Mouse (Mus musculus) liver, adult 2 months (tissue): ENCODE measurements at regions not wholly inside any gene's neighbourhood (a gene's known extent, or its start where the extent isn't known, plus 50 kb on each side); places are given as distances from the start of the nearest gene placed in this dataset.

Experiments
- DNase-seq: peaks from one replicate; pipeline ENCODE4 v3.0.0-alpha.2; 2011; ENCODE audit warnings: low read depth, low spot score; ENCODE audit errors: extremely low read depth
- H3K27ac ChIP-seq: fragments of 200-500 bp; replicated peaks from 2 replicates; pipeline ENCODE4 v1.5.1; 2012; ENCODE audit warnings: low read depth, mild to moderate bottlenecking, control low read depth, inconsistent platforms, low read length; ENCODE audit not compliant: insufficient read depth
- H3K27me3 ChIP-seq: fragments of 200-500 bp; 2 replicates; pipeline ENCODE4 v1.6.1; 2012; ENCODE audit warnings: mild to moderate bottlenecking, moderate library complexity, low read length, inconsistent platforms; ENCODE audit not compliant: control insufficient read depth, insufficient read depth
- H3K36me3 ChIP-seq: fragments of 200-500 bp; 2 replicates; pipeline ENCODE4 v1.6.1; 2012; ENCODE audit warnings: low read length, inconsistent platforms; ENCODE audit not compliant: control insufficient read depth, insufficient read depth
- H3K4me1 ChIP-seq: fragments of 200-500 bp; 2 replicates; pipeline ENCODE4 v1.6.1; 2011; ENCODE audit warnings: low read length; ENCODE audit not compliant: control insufficient read depth, insufficient read depth
- H3K4me3 ChIP-seq: fragments of 200-500 bp; 2 replicates; pipeline ENCODE4 v1.5.1; 2011; ENCODE audit warnings: low read depth, mild to moderate bottlenecking, control low read depth, low read length, moderate library complexity; ENCODE audit not compliant: insufficient read depth
- H3K79me2 ChIP-seq: fragments of 200-500 bp; 2 replicates; pipeline ENCODE4 v1.6.1; 2012; ENCODE audit warnings: inconsistent platforms, mild to moderate bottlenecking, low read length, moderate library complexity; ENCODE audit not compliant: control insufficient read depth, insufficient read depth
- H3K9ac ChIP-seq: fragments of 200-500 bp; 2 replicates; pipeline ENCODE4 v1.6.1; 2012; ENCODE audit warnings: low read depth, mild to moderate bottlenecking, control low read depth, inconsistent platforms, low read length
- CTCF ChIP-seq: fragments of 200-500 bp; IDR thresholded peaks from 2 replicates; pipeline ENCODE4 v1.5.1; 2011; ENCODE audit warnings: low read depth, low read length, control low read depth
- POLR2A ChIP-seq: fragments of 200-500 bp; IDR thresholded peaks from 2 replicates; pipeline ENCODE4 v1.6.1; 2011; ENCODE audit warnings: low read length, control low read depth; ENCODE audit not compliant: insufficient read depth; ENCODE audit errors: extremely low read depth
- WGBS: fragments of 180-500 bp; shearing (Covaris S2); methylation state at CpG from one replicate; pipeline ENCODE4 v1.1.7; 2018; 5-methylcytosine and 5-hydroxymethylcytosine counted together

GRCm38 (mm10) chr17:4461541-4461940 is 532.6 kb upstream of the Arid1b start:
- no peak overlapping the region for H3K9ac ChIP-seq
- TF ChIP-seq POLR2A (no peak), CTCF (no peak)
- no peak overlapping the region for H3K27ac ChIP-seq
- H3K36me3 ChIP-seq: no peaks in the 10 kb centered on the region
- no peaks in the 10 kb centered on the region for H3K79me2 ChIP-seq
- H3K4me1 ChIP-seq: no peaks in the 10 kb centered on the region
- WGBS: 86% methylated on average over 2 of the region's 2 CpGs
- H3K4me3 ChIP-seq: no peak overlapping the region
- DNase-seq: no peak
- no peaks in the 10 kb centered on the region for H3K27me3 ChIP-seq

GRCm38 (mm10) chr17:4464286-4464880 is 529.7 kb upstream of the Arid1b start:
- no peaks in the 10 kb centered on the region for H3K36me3 ChIP-seq
- H3K4me3 ChIP-seq: no peak overlapping the region
- no peak overlapping the region for H3K9ac ChIP-seq
- H3K4me1 ChIP-seq: no peaks in the 10 kb centered on the region
- H3K27me3 ChIP-seq: no peaks in the 10 kb centered on the region
- 62% methylated on average over 2 of the region's 2 CpGs for WGBS
- no peak for DNase-seq
- TF ChIP-seq POLR2A (no peak), CTCF (no peak)
- H3K79me2 ChIP-seq: no peaks in the 10 kb centered on the region
- no peak overlapping the region for H3K27ac ChIP-seq

GRCm38 (mm10) chr17:4465741-4466140 is 528.4 kb upstream of the Arid1b start:
- 79% methylated on average over 6 of the region's 6 CpGs for WGBS
- Histone ChIP-seq H3K4me3 (no peak overlapping the region), H3K4me1 (no peaks in the 10 kb centered on the region), H3K27ac (no peak overlapping the region), H3K79me2 (no peaks in the 10 kb centered on the region), H3K27me3 (no peaks in the 10 kb centered on the region), H3K9ac (no peak overlapping the region), H3K36me3 (no peaks in the 10 kb centered on the region)
- TF ChIP-seq POLR2A (no peak), CTCF (no peak)
- no peak for DNase-seq

- Histone ChIP-seq H3K4me1 (no peaks in the 10 kb centered on the region), H3K9ac (no peak overlapping the region), H3K4me3 (no peak overlapping the region), H3K36me3 (no peaks in the 10 kb centered on the region), H3K27ac (no peak overlapping the region), H3K27me3 (no peaks in the 10 kb centered on the region), H3K79me2 (no peaks in the 10 kb centered on the region)
- DNase-seq: no peak
- 85% methylated on average over 5 of the region's 5 CpGs for WGBS
- TF ChIP-seq CTCF: no peak
- no peak for TF ChIP-seq POLR2A
Observed at GRCm38 (mm10) chr17:4472412-4472811, 521.7 kb upstream of the Arid1b start.

- H3K9ac ChIP-seq: no peak overlapping the region
Observed at GRCm38 (mm10) chr17:4474350-4474749, 519.8 kb upstream of the Arid1b start.

GRCm38 (mm10) chr17:4475665-4476064 is 518.5 kb upstream of the Arid1b start:
- no peaks in the 10 kb centered on the region for H3K79me2 ChIP-seq
- H3K4me3 ChIP-seq: no peak overlapping the region
- no peaks in the 10 kb centered on the region for H3K36me3 ChIP-seq
- no peaks in the 10 kb centered on the region for H3K4me1 ChIP-seq
- 91% methylated on average over 3 of the region's 3 CpGs for WGBS
- no peak for DNase-seq
- H3K9ac ChIP-seq: no peak overlapping the region
- H3K27me3 ChIP-seq: no peaks in the 10 kb centered on the region
- no peak overlapping the region for H3K27ac ChIP-seq
- TF ChIP-seq CTCF (no peak), POLR2A (no peak)

More at GRCm38 (mm10) chr17:4474350-4474749, 519.8 kb upstream of the Arid1b start:
- Histone ChIP-seq H3K79me2 (no peaks in the 10 kb centered on the region), H3K36me3 (no peaks in the 10 kb centered on the region), H3K4me3 (no peak overlapping the region), H3K27ac (no peak overlapping the region), H3K27me3 (no peaks in the 10 kb centered on the region), H3K4me1 (no peaks in the 10 kb centered on the region)
- DNase-seq: no peak
- TF ChIP-seq CTCF (no peak), POLR2A (no peak)
- 83% methylated on average over 5 of the region's 5 CpGs for WGBS
